Mouse (Mus musculus): ENCODE measurements at regions not wholly inside any gene's neighbourhood (a gene's known extent, or its start where the extent isn't known, plus 50 kb on each side); places are given as distances from the start of the nearest gene placed in this dataset.

DNA sequence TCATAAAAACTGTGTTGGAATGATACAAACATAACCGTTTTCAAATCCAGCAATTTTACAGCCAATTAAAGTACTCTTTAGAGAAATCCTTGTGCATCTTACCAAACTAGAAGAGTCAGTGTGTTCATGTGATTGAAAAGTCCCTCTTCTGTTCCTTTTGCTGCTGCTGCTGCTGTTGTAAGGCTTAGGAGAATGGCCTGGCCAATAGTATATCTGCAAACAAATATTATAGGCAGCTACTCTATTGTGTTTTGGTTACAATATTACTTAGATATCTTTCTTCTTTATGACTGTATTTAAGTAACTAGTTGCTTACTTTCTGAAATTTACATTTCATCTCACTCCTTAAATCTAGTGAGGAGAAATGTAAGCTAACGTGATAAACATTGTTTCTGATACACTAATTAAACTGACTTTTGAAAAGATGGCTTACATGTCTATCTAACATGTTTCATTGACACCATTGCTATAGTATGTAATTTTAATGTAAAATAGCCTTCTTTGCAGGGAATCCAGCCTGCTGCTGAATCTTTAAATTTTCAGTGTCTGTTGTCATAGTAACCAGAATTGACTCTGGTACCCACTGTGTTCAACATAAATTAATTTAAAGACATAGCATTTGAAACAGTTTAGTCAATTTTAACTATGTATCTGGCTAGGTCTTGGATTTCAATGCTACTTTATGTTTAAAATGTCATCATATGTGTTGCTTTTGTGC lies 139.7 kb upstream of the Slco6d1 start:
- no peak overlapping the region for H3K4me3 ChIP-seq (replicated peaks in 1 of 3; ENCODE audit: low read depth in 2 of 3, low read length in 2 of 3, poor library complexity in 1 of 3)
- H3K4me2 ChIP-seq (ENCODE audit: insufficient read depth, low read depth, poor library complexity, severe bottlenecking), result no peak overlapping the region
- TF ChIP-seq KAT2A (IDR thresholded peaks at IDR 0.05; ENCODE audit: insufficient replicate concordance, low read length) (no peak), ELF1 (IDR thresholded peaks at IDR 0.05; ENCODE audit: low read depth, low read length) (no peak), SMC3 (IDR thresholded peaks at IDR 0.05; ENCODE audit: low read depth, low read length) (no peak), CHD2 (IDR thresholded peaks at IDR 0.05; ENCODE audit: low read length) (no peak), CHD1 (IDR thresholded peaks at IDR 0.05; ENCODE audit: low read depth, low read length) (no peak), MXI1 (IDR thresholded peaks at IDR 0.05; ENCODE audit: low read depth, low read length) (no peak), HCFC1 (IDR thresholded peaks at IDR 0.05; ENCODE audit: low read depth, low read length) (no peak), SIN3A (IDR thresholded peaks at IDR 0.05; ENCODE audit: low read length) (no peak), USF2 (conservative IDR thresholded peaks at IDR 0.05; ENCODE audit: low read depth, low read length) (no peak), RAD21 (IDR thresholded peaks at IDR 0.05; ENCODE audit: low read depth, low read length) (no peak), EP300 (IDR thresholded peaks at IDR 0.05; ENCODE audit: low read length) (no peak), POLR2A (IDR thresholded peaks at IDR 0.05; ENCODE audit: low read depth, low read length) (no peak), ZKSCAN1 (IDR thresholded peaks at IDR 0.05; ENCODE audit: borderline replicate concordance, low read depth, low read length) (no peak), PAX5 (IDR thresholded peaks at IDR 0.05; ENCODE audit: low read length) (no peak)
- in situ Hi-C loops (cut with MboI; ENCODE audit: low pct_ligation_motif_present, low pct_unique_long_range_greater_than_20kb, low sequenced_read_pairs) (no loop called here), dilution Hi-C loops (cut with MboI; ENCODE audit: extremely low pct_ligation_motif_present, extremely low pct_unique_long_range_greater_than_20kb, low sequenced_read_pairs) (no loop called here)
- no peak overlapping the region for H3K9ac ChIP-seq (ENCODE audit: insufficient read depth, low read depth)
- H3K9me3 ChIP-seq (replicated peaks; ENCODE audit: low read length), result peaks cover 31% of the 10 kb centered on the region
- no peaks in the 10 kb centered on the region for H3K4me1 ChIP-seq (ENCODE audit: control insufficient read depth in 1 of 2, insufficient read depth in 2 of 2)
- no peaks in the 10 kb centered on the region for H3K27me3 ChIP-seq (replicated peaks)
- no peak overlapping the region for H3K27ac ChIP-seq (ENCODE audit: insufficient read depth, low read depth)
- H3K79me2 ChIP-seq (replicated peaks; ENCODE audit: control insufficient read depth, extremely low read depth, insufficient read depth, poor library complexity, severe bottlenecking), result no peaks in the 10 kb centered on the region
- no peak for DNase-seq (ENCODE audit: extremely low read depth)
- no peaks in the 10 kb centered on the region for H3K36me3 ChIP-seq (replicated peaks in 1 of 2; ENCODE audit: control insufficient read depth in 1 of 2, insufficient read depth in 1 of 2, low read length in 1 of 2)

DNA sequence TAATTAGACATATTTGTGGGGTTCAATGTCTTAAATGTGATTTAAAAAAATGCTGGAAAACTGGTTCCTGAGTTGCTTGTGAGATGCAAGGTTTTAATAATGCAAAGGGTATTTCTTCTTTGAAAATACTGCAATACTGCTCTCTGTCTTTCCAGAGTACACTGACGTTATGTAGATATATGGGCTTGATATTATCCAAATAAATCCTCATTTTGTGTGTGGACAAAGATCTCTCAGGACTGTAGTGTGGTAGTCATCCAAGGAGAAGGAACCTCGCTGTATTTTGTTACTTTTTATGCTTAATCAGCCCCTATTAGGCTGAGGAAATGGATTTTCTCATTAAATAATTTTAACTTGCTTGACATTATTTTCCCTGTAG lies 139.2 kb upstream of the Slco6d1 start:
- Histone ChIP-seq H3K79me2 (replicated peaks; ENCODE audit: control insufficient read depth, extremely low read depth, insufficient read depth, poor library complexity, severe bottlenecking) (no peaks in the 10 kb centered on the region), H3K27me3 (replicated peaks) (no peaks in the 10 kb centered on the region), H3K4me2 (ENCODE audit: insufficient read depth, low read depth, poor library complexity, severe bottlenecking) (no peak overlapping the region), H3K9me3 (replicated peaks; ENCODE audit: low read length) (peaks cover 31% of the 10 kb centered on the region), H3K9ac (ENCODE audit: insufficient read depth, low read depth) (no peak overlapping the region), H3K4me3 (replicated peaks in 1 of 3; ENCODE audit: low read depth in 2 of 3, low read length in 2 of 3, poor library complexity in 1 of 3) (no peak overlapping the region), H3K27ac (ENCODE audit: insufficient read depth, low read depth) (no peak overlapping the region), H3K36me3 (replicated peaks in 1 of 2; ENCODE audit: control insufficient read depth in 1 of 2, insufficient read depth in 1 of 2, low read length in 1 of 2) (no peaks in the 10 kb centered on the region), H3K4me1 (ENCODE audit: control insufficient read depth in 1 of 2, insufficient read depth in 2 of 2) (no peaks in the 10 kb centered on the region)
- no peak for DNase-seq (ENCODE audit: extremely low read depth)
- in situ Hi-C loops (cut with MboI; ENCODE audit: low pct_ligation_motif_present, low pct_unique_long_range_greater_than_20kb, low sequenced_read_pairs) (no loop called here), dilution Hi-C loops (cut with MboI; ENCODE audit: extremely low pct_ligation_motif_present, extremely low pct_unique_long_range_greater_than_20kb, low sequenced_read_pairs) (no loop called here)
- TF ChIP-seq TCF12 (IDR thresholded peaks at IDR 0.05; ENCODE audit: low read depth, low read length) (no peak), CTCF (conservative IDR thresholded peaks at IDR 0.05 in 1 of 2, IDR thresholded peaks at IDR 0.05 in 1 of 2; ENCODE audit: low read depth in 2 of 2, low read length in 2 of 2) (no peak), RCOR1 (conservative IDR thresholded peaks at IDR 0.05; ENCODE audit: low read depth, low read length) (no peak), MEF2A (IDR thresholded peaks at IDR 0.05; ENCODE audit: borderline replicate concordance, low read depth, low read length) (no peak), TBP (conservative IDR thresholded peaks at IDR 0.05; ENCODE audit: low read depth, low read length) (no peak), MYC (IDR thresholded peaks at IDR 0.05; ENCODE audit: low read depth, low read length) (no peak), CHD1 (IDR thresholded peaks at IDR 0.05; ENCODE audit: low read depth, low read length) (no peak), E2F4 (IDR thresholded peaks at IDR 0.05; ENCODE audit: insufficient replicate concordance, low read depth, low read length) (no peak), POLR2AphosphoS2 (IDR thresholded peaks at IDR 0.05; ENCODE audit: low read depth, low read length) (no peak)
